Mouse (Mus musculus) right cerebral cortex, postnatal 36 days (tissue): ENCODE results near the gene Olfr1012.
"Not testable (repeated sequence)": the region's sequence is repeated elsewhere in the genome, so short reads cannot be mapped to it uniquely, and the experiment has no call there.

Experiments
- DNase-seq, 2 experiments: peaks; one replicate each; pipeline ENCODE4 v3.0.0; 2022; ENCODE audit warnings: low spot score in 2 of 2, mixed read lengths in 1 of 2

Gene Olfr1012

DNA sequence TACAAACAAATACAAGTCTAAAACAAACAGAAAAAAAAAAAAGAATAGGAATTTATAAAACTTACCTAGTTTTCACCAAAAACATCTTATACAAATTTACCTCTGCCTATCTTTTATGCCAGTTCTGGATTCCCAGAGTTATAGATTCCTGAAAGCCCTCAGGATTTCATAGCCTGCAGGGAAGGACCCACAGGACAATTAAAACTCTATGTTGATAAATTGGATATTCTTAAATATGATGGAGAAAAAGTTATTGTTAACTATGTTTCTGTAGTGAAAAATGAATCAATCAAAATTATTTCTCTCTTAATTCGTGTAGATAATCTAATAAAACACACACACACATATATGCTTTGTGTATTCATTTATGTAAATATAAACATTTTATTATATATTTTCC, at the start of gene Olfr1012:
TSS of gene Olfr1012 (minus strand) at position 101 of the 400 bp plus-strand sequence.
- no peak for DNase-seq

DNA sequence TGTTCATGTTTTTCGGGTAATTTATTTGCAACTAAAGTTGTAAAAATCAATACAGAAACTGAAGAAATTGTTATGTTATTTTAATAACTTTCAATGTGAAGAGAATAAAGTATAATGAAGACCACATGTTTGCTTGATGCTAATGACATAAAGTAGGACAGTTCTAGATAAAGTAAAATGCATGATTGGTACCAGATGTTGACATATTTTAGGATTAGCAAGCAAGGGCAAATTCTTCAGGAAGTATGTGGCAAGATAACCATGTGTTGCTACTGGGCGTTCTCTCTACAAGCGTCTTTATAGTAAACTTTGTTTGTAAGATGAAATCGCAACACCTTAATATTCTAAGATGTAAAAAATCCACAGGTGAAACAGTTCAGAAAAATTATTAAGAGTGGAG, 41.9 kb upstream of the Olfr1012 start:
- DNase-seq = no peak

DNA sequence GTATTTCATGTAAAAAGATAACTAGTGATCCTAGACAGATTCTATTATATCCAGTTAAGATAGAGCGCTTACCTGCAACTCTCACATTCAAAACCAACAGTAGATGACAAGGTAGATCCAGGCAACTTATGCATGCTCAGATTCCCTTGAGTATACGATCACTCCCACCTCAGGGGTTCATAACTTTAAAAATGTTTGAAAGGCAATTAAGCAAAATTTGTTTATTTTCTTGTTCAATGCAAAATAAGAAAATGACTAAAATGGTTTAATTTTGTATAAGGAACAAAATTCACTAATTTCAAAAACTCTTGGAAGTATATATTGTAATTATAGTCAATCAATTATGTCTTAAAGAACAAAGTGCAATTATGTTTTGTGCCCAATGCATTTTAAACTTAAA, 39.9 kb upstream of the Olfr1012 start, which contains the start of gene Olfr1016:
TSS of gene Olfr1016 (minus strand) at position 101 of the 400 bp plus-strand sequence.
- DNase-seq = no peak

DNA sequence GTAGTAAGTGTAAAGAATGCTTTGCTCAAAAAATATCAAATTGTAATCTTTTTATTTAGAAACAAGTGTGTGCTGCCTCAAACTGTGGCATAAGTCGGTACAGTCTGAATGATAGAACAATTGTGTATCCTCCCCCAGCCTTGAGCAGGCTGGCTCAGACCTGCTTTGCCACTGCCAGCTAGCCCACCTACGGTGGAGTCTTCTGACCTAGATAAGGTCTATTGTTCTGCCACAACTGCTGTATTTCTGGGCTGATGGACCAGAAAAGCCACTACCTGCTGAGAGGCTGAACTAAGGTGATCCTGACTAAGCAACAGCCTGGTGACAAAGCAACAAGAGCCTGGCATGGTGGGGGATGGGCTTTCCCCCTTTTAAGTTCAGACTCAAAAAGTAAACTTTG, 29.8 kb upstream of the Olfr1012 start:
- DNase-seq = no peak

DNA sequence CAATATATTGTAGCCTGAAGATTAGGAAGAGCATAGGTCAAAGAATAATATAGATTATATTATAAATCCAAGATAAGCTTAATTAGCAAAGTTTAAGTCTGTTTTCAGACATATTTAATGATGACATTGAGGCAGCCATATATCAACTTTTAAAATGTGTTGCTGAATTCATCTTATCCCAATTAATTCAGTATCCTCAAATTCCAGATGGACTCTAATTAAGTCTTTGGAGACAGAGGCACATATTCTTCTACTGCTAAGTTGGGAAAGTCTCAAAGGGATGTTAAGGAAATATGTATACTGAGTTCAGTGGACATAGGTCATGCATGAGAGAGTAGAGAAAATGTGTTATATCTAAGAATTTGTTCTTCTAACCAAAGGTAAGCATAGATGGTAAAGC, 19.2 kb upstream of the Olfr1012 start, which contains the start of gene Olfr1015:
TSS of gene Olfr1015 (plus strand) at position 301 of the 400 bp plus-strand sequence.
- no peak for DNase-seq

DNA sequence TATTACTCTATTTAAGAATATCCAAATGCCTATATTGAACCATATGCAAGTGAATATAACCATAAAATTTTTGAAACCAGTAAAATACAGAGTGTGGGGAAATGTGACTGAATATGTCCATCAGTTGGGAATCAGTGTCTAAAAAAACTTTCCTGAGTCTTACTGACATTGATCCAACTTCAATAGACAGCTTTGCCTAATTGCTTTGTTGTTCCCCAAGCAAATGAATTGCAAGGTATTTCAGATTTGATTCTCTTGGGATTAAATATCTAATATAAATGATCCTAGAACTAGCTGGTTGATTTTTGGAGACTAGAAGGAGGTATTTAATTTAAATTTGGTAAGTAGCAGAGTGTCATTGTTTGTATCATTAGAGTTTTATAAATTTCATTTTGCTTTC, 9.8 kb upstream of the Olfr1012 start, which contains the start of gene Olfr1014:
TSS of gene Olfr1014 (plus strand) at position 301 of the 400 bp plus-strand sequence.
- DNase-seq = no peak

DNA sequence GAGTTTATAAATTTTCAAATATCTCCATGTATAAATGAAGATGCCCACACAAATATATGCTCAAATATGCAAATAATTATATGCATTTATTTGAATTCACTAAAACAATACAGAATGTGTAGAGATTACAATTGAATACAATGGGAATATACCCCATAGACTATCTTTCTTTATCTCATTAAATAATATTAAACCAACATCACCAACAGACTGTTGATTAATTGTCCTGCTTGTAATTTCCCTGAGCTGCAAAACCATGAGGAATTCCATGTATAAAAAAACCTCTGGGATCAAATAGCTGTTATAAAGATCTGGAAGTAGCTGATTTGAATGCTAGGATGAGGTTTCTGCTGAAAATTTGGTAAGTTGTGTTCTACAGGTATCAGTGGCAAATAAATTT, 4.2 kb upstream of the Olfr1012 start, which contains the start of gene Olfr1013:
TSS of gene Olfr1013 (plus strand) at position 301 of the 400 bp plus-strand sequence.
- DNase-seq = no peak

DNA sequence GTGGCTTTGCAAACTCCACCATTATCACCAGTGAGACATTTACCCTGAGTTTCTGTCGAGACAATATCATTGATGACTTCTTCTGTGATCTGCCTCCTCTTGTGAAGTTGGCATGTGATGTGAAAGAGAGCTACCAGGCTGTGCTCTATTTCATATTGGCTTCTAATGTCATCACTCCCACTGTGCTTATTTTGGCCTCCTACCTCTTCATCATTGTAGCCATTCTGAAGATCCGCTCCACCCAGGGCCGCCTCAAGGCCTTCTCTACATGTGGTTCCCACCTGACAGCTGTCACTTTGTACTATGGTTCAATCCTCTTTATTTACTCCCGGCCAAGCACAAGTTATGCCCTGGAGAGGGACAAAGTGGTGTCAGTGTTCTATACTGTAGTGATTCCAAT, 8.7 kb downstream of the Olfr1012 start:
- DNase-seq = no peak

DNA sequence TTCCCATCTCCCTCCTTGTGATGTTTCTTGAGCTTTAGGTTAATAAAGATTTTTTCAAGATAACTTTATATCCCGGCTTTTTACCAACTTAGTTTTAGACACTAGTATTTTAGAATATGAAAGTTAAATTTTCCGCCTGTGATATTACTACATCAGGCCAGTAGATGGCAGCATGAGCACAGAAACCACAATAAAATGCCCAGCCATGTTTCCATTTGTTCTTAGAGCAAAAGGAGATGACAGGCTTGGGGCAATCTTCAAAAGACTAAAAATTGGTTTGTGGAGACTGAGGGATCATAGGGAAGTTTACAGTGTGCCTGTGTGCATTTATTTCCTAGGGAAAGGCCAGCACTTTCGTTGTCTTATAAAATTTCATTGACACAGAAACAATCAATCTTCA, 36.8 kb downstream of the Olfr1012 start:
- no peak for DNase-seq

DNA sequence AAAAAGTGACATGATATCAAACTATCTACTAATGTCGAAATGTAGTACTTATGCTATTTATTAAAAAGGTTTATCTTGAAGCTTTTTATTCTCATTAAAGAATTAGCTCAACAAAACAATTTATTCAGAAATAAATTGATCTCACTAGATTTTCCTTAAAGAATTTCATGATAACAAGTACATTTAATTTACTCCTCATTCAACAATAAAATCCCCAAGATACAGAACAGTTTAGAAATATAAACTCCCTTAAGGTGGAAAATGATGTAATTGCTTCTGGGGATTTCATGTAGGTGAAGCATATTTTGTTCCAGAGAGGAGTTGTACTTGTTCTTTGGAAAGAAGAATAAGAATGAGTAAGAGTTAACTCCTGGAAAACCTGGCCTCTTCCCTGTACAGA, 47.4 kb downstream of the Olfr1012 start, which contains the start of gene Olfr1009:
TSS of gene Olfr1009 (plus strand) at position 301 of the 400 bp plus-strand sequence.
- no peak for DNase-seq

DNA sequence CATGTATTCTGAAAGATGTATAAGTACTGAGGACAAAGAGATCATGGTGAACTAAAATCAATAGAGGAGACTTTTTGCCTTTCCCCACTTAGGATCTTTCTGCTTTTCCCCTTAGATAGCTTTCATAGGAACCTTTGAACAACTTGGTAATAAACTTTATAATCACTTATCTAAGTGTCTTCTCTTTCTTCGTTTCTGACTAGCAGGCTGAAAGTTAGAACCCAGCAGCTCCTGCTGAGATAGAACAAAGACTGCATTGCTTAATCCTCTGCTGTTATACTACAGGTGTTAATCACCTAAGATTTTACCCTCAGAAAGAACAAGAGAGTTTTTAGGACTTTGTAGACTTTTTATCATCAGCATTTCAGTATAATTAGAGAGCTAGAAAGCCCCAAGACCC, 51.4 kb downstream of the Olfr1012 start:
- DNase-seq = no peak

DNA sequence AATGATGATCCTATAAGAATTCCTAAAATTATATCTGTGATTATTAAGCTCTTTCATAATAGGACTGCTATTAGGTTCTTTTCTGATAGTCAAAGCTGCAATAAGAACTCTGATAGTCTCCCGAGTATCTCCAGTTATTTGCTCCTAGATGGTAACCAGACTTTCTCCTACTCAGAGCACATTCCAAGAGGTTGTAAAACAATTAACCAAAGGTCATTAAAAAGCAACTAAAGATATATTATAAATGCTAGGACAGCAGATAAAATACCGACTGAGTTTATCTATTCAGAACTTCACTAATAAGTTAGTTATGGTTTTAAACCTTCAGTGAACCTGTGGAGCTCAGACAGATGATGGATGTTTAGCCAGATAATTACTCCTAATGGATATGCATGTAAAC, 51.9 kb downstream of the Olfr1012 start:
- DNase-seq = not testable (repeated sequence)
